Mouse (Mus musculus) myocyte (in vitro differentiated cells): ENCODE data around the gene Ptprt.

Experiments used
- CEBPB ChIP-seq: IDR thresholded peaks from 2 replicates; pipeline ENCODE4 v1.6.1; 2011; ENCODE audit warnings: mild to moderate bottlenecking, moderate library complexity; ENCODE audit not compliant: poor library complexity, insufficient read depth, severe bottlenecking
- E2F4 ChIP-seq: IDR thresholded peaks from one replicate; pipeline ENCODE4 v1.6.1; 2011; ENCODE audit warnings: mild to moderate bottlenecking, control low read depth, moderate library complexity; ENCODE audit not compliant: insufficient read depth
- MAX ChIP-seq: IDR thresholded peaks from one replicate; pipeline ENCODE4 v1.6.1; 2011; ENCODE audit warnings: low read depth, mild to moderate bottlenecking, control low read depth
- MYOD1 ChIP-seq, 3 experiments: IDR thresholded peaks; one replicate each; pipeline ENCODE4 v1.6.1; 2011; ENCODE audit warnings: control low read depth in 2 of 3, low read depth in 2 of 3, mild to moderate bottlenecking in 2 of 3, moderate library complexity in 1 of 3; ENCODE audit not compliant: insufficient read length in 2 of 3, control insufficient read depth in 1 of 3
- MYOG ChIP-seq, 3 experiments: IDR thresholded peaks; one replicate each; pipeline ENCODE4 v1.6.1; 2011; ENCODE audit warnings: control low read depth in 2 of 3, low read depth in 2 of 3, mild to moderate bottlenecking in 2 of 3; ENCODE audit not compliant: insufficient read length in 2 of 3, control insufficient read depth in 1 of 3, insufficient read depth in 1 of 3
- POLR2A ChIP-seq: IDR thresholded peaks from one replicate; pipeline ENCODE4 v1.6.1; 2011; ENCODE audit warnings: low read depth, mild to moderate bottlenecking, control low read depth, moderate library complexity; ENCODE audit not compliant: insufficient read length
- POLR2AphosphoS2 ChIP-seq: IDR thresholded peaks from one replicate; pipeline ENCODE4 v1.6.1; 2011; ENCODE audit warnings: low read depth, control low read depth; ENCODE audit not compliant: insufficient read length
- REST ChIP-seq: IDR thresholded peaks from one replicate; pipeline ENCODE4 v1.6.1; 2011; ENCODE audit warnings: mild to moderate bottlenecking, control low read depth, moderate library complexity; ENCODE audit not compliant: insufficient read depth, insufficient read length
- USF1 ChIP-seq: IDR thresholded peaks from one replicate; pipeline ENCODE4 v1.6.1; 2011; ENCODE audit warnings: low read depth, mild to moderate bottlenecking, control low read depth, moderate library complexity

DNA sequence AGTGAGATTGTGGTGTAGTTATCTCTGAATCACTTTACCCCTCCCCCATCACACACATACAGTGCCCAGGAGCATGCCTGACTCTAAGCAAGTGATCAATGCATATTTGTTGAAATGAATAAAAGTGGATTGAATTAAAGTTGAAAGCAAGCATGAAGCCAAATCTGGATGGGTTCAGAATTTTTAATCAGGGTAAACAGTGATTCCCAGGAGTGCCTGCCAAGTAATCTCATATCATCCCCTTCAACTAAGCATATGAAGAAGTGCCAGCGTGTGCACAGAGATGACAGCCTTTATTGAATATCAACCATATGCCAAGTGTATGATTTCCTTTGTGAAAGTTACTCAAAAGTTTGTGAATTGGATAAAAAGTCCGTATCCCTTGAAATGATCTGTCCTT, 893.4 kb downstream of the Ptprt start:
- TF ChIP-seq USF1 (no peak), MYOD1 (IDR thresholded peaks at IDR 0.05; ENCODE audit: control insufficient read depth in 1 of 3, insufficient read length in 2 of 3, low read depth in 2 of 3) (no peak), E2F4 (no peak), MAX (no peak), POLR2A (no peak), MYOG (IDR thresholded peaks at IDR 0.05; ENCODE audit: control insufficient read depth in 1 of 3, insufficient read depth in 1 of 3, insufficient read length in 2 of 3, low read depth in 2 of 3) (no peak), CEBPB (no peak), POLR2AphosphoS2 (no peak), REST (no peak)
